Mouse (Mus musculus): ENCODE measurements around the gene Gars.

Gars gene

DNA sequence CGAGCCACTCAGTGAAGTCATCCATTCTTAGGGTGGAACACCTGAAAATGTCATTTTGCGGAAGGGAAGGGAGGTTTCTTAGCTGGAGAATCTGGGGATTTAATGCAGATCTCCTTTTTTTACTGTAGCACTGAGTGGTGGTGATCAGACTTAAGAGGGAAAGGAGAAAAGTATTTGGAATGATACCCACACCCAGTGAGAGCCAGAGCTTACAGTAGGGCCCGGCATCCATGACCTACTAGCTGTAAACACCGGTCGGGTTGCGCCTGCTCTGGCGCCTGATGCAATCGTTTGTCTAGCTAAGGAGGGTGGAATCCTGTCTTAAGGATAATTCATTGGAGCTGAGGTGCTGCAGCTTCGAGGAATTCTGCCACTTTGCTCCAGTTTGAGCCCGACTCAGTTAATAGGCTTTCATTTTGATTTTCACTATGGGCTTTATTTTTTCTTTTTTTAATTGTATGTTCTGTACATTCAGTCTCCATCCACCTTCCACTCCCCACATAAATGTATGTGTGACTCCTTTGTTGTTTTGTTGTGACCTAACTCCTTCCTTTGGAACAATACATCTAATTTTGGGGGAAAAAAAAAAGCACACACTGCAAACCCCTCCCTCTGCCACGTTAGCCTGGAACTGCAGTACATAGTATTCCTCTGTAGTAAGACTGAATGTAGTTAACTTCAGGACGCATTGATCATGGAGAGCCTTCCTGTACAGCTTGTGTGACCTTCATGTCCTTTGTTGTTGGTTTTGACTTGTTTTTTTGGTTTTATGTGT is 1.1 kb downstream of the Gars start:
- DNase-seq (ENCODE audit: low spot score), result peak; percentile 62

DNA sequence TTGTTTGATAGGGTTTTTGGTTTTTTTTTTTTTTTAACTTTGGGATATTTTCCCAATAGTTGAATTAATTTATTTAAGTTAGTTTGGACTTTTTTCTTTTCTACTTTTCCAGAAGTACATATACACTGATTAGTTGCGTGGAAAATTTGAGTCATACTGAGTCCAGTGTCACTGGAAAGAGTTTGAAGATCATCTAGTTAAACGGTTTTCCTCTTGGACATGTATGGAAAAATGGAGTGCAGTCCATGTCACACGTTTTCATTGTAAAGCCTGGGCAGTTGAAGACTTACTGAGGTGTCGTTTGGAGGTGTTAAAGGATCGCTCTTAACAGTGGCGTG is 1.6 kb downstream of the Gars start:
- DNase-seq (ENCODE audit: low spot score), result no peak

DNA sequence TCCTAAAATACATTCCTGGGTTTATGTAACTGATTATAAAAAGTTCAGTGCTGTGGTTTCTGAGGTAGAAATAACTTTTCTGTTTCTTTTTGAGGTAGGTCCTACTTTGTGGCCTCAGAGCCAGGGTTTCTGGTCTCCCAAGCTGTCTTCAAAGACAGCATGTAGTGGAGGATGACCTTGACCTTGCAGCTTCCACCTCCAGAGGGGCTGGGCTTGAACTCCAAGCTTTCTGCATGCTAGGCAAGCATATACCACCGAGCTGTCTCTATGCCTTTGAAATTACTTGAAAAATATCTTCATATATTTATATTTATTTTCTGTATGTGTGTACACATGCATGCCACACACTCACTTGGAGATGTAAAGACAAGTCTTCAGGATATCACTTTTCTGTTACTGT is 2.2 kb downstream of the Gars start:
- no peak for DNase-seq (ENCODE audit: low spot score)

DNA sequence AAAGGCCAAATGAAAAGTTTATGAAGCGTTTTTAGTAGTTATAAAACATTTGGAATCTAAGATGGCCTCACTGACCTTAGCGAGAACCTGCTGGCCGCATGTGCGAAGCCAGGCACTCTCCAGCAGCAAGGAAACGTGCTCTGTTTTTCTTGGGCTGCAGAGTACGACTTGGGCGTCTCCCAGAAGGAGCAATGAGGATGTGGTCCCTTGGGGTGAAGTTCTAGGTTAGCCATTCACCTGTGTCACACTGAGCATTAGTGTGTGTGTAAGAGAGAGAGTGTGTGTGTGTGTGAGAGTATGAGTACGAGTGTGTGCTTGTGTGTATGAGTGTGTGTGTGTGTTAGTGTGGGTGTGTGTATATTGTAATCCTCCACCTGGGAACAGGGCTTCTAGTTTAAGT is 5.4 kb downstream of the Gars start:
- DNase-seq (ENCODE audit: low spot score), result no peak

DNA sequence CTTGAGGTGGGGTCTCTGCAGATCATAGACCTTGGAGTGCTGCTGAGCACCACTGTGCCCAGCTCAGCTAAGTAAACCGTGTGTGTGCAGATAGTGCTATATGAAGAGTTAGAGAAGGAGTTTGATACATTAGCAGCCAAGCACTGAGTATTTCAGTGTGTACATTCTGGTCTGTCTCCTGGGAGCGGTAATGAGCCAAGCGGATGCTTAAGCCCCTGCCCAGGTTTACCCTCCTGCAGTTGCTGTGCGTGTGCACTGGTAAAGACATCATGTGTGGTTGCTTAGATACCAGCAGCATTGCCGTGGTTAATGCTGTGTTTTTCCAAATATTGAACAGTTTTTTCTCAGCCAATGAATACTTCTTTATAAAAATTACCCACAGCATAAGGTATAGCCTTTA is 6.7 kb downstream of the Gars start:
- DNase-seq (ENCODE audit: low spot score), result no peak

DNA sequence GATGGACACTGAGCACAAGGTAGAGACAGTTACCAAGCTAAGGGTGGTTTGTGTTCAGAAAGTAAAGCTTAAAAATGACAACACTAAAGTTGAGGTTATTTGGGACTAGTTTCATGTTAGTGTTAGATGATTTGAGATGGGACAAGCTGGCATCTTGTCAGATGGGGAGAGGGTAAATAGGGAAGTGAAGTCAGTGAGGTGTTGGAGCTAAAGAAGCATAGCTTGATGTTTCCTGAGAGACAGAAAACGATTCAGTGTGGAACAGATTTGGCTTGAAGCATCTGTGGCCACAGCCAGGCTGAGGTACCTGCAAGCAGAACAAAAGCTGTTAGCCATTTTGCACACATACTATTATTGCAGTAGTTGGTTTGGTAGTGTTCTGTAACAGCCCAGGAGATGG is 7.5 kb downstream of the Gars start:
- DNase-seq (ENCODE audit: low spot score), result no peak

DNA sequence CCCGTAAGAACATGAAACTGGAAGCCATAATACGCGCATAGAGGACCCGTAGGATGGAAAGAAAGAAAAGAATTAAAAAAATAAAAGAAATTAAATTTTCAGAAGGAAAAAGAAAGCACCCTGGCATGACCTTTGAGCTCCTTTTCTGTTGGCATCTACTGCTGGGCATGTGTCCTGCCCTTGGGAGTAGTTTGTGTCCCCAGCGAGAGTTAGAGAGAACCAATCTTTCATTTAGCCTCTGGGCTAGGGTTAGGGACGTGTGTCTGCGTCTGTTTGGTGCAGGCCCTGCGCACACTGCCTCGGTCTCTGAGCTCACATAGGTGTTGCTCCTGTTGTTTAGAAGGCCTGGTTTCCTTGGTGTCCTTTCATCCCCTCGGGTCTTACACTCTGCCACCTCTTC is 11.4 kb downstream of the Gars start:
- DNase-seq (ENCODE audit: low spot score), result no peak

DNA sequence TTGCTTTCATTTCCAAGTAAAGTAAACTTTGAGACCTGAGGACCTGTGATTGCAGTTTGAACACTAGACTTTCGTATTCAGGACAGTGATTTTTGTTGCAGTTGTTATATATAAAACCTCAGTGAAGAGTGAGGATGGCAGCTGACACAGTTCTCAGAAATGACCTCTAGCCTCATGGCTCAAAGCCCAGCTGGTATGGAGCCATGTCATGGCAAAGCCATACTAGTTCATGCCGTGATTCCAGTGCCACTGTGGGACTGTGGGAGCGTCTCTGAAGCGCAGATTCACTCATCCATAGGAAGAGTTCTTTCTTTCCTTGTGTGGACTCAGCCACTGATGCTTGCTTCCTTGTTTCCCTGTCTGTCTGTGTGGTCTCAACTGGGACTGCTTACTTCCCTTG is 16.7 kb downstream of the Gars start:
- no peak for DNase-seq (ENCODE audit: low spot score)

DNA sequence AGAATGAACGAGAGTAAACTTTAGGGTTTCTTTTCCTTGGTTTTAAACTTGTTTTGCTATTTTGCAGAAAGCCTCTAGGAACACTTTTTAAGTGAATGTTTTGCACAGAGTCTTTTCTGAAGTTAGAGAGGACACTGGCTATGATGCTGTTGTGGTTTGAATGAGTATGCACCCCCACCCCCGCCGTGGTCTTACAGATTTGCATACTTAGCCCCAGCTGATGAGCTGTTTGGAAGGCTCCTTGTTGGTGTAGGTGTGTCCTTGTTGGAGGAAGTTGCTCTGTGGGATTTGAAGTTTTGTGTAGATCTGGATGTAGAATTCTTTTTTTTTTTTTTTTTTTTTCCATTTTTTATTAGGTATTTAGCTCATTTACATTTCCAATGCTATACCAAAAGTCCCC is 19.6 kb downstream of the Gars start:
- no peak for DNase-seq (ENCODE audit: low spot score)

DNA sequence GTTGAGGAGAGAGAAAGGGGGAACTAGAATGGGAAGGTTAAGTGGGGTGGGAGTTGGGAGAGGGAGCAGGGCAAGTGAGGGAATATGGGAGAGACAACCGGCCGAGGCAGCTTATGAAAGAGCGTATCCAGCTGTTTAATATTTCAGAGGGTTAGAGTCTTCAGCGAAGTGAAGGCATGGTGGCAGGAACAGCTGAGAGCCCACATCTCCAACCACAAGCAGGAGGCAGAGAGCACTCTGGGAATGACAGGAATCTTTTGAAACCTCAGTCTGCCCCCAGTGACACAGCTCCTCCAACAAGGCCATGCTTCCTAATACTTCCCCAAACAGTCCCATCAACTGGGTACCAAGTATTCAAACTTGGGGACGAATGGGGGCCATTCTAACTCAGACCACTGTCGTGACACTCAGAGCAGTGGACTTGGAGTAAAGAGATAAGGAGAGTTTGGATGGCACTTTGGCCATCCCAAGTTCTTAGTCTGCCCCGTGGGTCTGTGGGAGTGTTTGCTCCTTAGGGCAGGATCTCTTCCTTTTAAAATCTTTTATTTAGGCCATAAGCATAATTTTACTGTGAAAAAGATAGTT is 22.5 kb downstream of the Gars start:
- DNase-seq (ENCODE audit: low spot score), result no peak

DNA sequence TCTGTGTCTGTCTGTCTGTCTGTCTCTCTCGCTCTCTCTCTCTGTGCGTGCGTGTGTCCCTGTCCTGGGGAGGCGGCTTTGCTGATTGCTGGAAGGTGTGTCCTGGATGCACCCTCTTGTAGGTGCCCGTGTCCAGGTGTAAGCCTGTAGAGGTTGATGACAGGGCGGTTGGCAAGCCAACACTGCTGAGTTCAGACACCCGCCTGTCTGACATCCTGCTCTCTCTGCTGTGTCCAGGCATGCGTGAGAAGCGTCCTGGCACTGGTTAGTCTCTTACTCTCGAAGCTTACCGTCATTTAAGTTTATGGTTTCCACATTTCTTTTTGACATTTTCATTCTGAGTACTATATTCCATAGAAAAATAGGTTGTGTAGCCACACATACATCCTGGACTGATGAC is 23.5 kb downstream of the Gars start:
- DNase-seq (ENCODE audit: low spot score), result no peak

DNA sequence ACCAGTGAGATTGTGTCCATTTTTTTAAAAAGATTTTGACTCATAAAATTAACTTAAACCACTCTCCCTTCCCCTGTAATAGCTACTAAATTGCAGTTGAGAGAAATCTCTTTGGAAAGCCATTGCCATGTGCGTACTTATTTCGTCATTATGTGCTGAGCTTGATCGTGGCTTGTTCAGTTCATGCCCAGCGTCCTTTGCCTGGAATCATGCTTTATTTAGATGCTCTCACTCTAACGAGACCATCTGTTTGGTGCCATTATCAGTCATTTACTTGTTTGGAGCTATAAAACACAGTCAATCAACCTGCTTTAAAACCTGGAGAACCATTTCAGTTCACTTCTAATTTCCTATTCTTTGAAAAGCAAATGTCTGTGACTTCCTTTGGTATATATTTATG is 24.4 kb downstream of the Gars start:
- DNase-seq (ENCODE audit: low spot score), result no peak

DNA sequence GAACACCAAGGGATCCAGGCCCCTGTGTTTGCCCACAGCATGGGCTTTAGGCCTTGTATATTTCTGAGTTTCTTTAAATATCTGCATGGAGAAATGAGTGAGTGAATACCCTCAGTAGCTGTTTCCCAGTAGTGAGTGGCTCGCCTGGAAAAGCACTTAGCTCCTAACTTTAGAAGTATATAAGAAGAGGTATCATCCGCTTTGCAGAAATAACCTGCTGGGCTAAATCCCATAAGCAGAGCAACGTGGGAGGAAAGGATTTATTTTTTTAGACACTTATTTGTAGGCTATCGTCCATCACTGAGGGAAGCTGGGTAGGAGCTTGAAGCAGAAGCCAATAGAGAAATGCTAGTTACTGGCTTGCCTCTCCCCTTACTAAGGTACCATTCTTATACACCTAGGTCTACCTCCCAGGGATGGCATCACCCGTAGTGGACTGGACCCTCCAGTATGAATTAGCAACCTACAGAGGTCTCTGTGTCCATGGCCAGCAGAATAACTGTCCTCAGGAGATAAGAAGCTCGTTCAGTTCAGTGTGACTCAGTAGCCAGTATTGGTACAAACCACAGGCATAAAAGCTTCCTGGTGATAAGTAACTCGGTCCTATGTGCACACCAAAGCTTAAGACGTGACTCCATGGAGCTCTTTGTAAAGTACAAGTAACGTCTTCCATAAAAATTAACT is 26.1 kb downstream of the Gars start:
- DNase-seq (ENCODE audit: low spot score), result no peak

DNA sequence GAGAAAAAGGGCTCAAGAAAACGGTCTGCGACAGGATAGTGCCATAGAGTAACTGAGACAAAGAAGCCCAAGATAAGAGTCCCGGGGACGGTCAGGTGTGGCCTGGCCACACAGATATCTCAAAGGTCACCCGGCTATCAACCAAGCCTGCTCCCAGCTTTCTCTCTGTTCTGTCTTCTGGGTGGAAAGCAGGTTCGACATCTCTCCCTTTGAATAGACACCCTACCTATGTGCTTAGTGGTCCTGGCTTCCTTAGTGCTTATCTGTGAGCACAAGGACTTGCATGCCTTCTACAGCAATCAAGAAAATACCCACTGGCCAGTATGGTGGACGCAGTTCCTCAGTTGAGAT is 26.6 kb downstream of the Gars start:
- DNase-seq (ENCODE audit: low spot score), result no peak

DNA sequence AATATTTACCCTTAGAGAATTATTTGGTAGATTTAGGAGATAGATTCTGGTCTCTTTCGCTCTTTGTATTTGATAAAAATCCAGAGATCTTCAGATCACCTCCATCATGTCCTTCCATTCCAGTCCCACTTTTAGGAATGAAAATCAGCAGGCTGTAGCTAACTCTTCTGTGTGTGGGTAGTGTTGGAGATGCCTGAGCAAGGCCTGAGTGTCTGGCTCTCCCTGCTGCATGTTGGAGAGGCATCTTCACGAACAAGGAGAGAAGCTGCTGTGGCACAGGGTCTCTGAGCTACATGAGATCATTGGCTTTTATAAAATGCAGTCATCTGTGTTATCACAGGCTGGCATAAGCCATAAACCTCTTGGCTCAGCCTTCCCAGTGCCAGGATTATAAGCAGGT is 28.1 kb downstream of the Gars start:
- no peak for DNase-seq (ENCODE audit: low spot score)

DNA sequence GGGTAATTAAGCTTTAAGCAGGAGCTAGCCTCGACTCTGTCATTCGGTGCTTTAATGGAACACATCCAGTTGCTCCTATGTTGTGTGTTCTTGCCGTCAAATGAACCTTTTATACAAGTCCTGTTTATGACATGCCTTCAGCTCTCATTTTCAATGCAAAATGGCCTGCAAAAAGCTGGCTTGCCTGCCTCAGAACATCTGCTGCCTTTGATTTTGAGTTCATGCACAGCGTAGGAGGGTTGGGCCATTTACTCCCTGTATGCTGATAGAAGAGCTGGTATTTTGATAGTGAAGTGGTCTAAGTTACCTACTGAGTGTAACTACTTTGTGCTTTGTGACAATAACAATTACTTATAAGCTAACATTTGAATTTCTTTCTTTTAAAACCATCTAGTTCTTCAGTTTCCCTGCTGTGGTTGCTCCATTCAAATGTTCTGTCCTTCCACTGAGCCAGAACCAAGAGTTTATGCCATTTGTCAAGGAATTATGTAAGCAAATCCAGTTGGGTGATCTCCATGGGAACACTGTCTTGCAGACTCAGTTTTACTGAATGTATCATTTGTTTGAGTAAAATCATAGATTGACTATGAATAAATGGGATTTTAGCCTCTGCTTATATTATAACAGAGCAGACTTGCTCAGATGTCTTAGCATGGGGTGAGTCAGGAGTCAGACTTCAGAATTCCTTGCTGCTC is 38.9 kb downstream of the Gars start:
- DNase-seq (ENCODE audit: low spot score), result no peak

DNA sequence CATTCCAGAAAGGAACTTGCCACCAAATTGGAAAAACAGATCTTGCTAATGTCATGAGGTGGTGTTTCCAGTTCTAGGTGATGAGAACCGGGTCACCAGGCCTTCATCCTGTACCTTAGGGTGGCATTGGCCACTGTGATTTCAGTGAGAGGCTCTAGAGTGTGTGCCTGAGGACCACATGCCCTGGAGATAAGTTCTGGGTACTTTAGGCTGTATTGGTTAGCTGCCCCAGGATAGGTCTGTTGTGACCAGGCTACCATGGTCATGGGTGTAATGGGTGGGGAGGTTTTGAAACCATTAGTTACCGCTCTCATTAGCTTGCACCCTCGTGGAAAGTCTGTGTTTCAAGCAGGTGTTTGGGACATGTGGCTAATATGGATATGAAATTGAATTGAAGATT is 43.6 kb downstream of the Gars start:
- no peak for DNase-seq (ENCODE audit: low spot score)

DNA sequence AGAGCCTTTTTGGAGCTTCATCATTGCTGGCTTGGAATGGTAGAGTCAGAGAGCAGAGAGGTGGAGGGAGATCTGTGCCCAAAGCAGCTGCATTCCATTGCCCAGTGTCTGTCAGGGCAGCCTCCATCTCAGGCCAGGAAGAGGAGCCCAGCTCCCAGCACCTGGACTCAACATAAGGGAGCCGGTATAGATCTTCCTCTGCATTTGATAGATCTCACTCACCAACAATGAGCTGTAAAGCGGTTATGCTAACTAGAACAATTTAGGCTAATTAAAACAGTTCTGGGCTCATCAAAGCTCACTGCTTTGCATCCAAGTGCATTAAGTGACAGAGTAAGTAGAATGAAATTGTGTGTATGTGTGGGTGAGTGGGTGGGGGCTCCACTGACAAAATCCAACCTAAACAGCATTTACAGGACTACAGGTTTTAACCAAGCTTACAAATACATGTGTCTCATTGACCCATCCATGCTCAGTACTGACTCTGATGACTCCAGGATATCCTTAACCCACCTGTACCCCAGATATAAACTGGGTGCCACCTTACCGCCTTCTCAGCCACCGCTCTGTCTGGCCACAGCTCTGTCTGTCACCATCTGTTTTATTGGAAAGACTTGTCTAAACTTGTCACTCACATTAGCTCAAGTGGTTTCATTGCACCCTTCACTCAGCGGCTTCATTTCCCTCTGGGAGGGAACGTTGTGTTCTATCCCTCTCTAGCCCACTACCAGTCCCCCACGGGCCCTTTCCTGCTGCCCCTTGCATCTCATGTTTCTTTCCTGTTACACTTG is 44.6 kb downstream of the Gars start:
- DNase-seq (ENCODE audit: low spot score), result no peak

DNA sequence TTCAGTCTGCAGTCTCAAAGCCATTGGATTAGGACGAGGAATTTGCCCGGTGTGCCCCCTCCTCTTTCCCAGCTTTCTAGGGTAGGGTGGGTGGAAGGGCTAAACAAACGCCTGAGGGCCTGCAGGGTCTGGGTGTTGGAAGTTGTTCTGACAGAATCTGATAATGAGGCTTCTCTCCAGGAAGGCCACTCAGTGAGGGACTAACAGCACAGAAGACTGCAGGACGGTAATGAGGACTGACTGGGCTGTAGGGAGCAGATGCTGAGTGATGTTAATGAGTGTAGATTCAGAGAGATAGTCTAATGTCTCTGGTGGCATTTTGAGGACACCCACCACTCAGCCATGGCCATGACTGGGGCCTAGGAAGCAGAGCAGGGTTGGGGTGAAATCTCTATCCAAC is 49.5 kb downstream of the Gars start:
- no peak for DNase-seq (ENCODE audit: low spot score)

DNA sequence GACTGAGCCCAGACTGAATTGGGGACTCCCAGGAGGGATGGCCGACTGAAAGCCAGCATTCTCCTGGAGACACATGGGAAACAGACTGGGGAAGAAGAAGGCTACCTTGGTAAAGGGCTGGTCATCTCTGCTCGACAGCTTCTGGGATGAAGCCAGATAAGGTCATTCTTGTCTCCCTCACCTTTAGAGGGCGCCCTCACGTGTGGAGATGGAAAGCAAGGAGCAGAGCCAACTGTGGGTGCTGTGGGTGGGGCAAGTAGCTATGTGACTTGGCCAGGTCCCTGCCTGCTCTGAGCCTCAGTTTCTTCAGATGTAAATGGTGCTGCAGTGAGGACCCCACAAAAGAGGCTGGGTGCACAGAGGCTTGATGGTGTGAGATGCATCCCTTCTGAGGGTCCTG is 52.8 kb downstream of the Gars start:
- no peak for DNase-seq (ENCODE audit: low spot score)

DNA sequence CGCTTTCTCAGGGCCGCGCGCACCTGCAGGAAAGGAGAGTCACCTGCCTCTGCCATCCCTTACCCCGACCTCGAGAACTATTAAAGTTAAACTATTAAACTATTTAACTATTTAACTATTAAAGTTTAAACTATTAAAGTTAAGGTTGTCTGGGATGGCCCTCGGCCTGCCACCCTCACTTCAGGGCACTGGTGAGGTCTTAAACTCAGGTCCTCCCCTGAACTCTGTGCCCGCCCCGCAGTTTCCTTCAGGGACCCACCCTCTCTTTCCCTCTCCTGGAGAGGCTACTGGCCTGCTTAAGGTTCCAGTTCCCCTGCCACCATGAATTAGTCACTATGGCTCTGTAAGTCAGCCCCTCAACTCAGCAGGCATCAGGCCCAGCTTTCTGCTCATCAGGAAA is 53.6 kb downstream of the Gars start:
- no peak for DNase-seq (ENCODE audit: low spot score)

DNA sequence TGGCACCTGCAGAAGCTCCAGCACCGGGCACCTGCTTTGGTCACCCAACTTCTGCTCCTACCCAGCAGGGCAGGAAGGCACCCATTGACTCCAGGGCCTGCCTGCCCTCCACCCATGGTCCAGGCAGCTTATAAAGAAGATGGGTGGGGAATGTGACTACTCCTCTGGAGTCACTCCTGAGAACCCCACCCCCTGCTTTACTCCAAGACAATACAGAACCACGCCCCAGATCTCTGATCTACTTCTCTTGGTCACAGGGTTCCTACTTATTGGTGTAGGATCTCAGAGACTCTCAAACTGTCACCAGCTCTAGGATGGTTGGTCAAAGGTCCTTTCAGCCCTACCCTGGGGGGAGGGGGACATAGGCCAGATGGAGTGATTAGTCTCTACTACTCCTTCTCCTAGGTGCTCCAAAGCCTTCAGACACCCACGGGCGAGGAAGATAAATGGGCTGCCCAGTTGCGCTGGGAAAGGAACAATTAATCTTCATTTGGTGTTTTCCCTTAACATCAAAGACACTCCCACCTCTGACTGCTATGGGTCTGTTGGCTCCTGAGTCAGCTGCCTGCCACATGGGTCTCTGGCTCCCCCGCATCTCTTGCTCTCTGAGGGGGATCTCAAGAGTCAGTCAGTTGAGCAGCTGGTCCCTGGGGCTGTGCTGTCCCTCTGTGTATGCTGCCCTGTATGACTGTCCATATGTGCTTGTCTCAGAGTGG is 55.8 kb downstream of the Gars start:
- peak; percentile 27 for DNase-seq (ENCODE audit: low spot score)
